Mouse (Mus musculus) bone marrow, adult 2 months (tissue): ENCODE measurements at regions not wholly inside any gene's neighbourhood (a gene's known extent, or its start where the extent isn't known, plus 50 kb on each side); places are given as distances from the start of the nearest gene placed in this dataset.

Source experiments
- H3K27ac ChIP-seq: fragments of 200-500 bp; 2 replicates; pipeline ENCODE4 v1.5.1; 2012; ENCODE audit warnings: low read depth, mild to moderate bottlenecking, control low read depth, inconsistent platforms, low read length; ENCODE audit not compliant: control insufficient read depth, poor library complexity, insufficient read depth
- H3K4me1 ChIP-seq: fragments of 200-500 bp; 2 replicates; pipeline ENCODE4 v1.6.1; 2011; ENCODE audit warnings: low read length; ENCODE audit not compliant: control insufficient read depth, insufficient read depth
- H3K4me3 ChIP-seq: fragments of 200-500 bp; replicated peaks from 2 replicates; pipeline ENCODE3; 2011; ENCODE audit warnings: mild to moderate bottlenecking, low read depth, low read length, control low read depth; ENCODE audit not compliant: control insufficient read depth
- CTCF ChIP-seq: fragments of 200-500 bp; IDR thresholded peaks from 2 replicates; pipeline ENCODE4 v1.5.1; 2011; ENCODE audit warnings: low read length, control low read depth; ENCODE audit not compliant: control insufficient read depth, insufficient read depth
- POLR2A ChIP-seq: fragments of 200-500 bp; IDR thresholded peaks from 2 replicates; pipeline ENCODE4 v1.6.1; 2011; ENCODE audit warnings: low read depth, mild to moderate bottlenecking, control low read depth, low read length, borderline replicate concordance; ENCODE audit not compliant: control insufficient read depth
- WGBS: fragments of 180-500 bp; shearing (Covaris S2); methylation state at CpG from one replicate; pipeline ENCODE4 v1.1.7; 2018; 5-methylcytosine and 5-hydroxymethylcytosine counted together

DNA sequence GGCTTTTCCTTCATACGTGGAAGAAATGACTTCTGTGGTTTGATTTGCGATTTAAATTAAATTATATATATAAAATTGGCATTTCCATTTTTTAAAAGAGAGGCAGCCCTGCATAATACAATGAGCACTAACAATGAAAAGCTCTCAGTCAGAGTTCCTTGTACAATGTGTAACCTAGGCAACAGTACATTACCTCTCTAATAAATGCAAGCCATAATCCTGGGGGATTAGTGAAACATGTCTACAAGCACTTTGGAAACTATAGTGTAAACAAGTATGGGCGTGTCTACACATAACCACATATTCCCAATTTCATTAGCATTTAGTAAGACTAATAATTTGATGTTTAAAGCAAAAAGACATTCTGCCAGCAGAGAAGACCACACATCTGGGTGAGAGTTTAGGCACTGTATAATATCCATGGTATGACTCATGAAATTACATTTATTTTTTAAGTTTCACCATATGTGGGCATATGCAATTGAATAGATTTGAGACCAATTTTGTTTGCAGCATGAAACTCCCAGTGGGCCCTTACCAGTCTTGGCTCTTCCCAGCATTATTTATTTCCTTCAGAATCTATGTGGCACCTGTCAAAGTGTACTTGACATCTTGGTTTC, 130.9 kb upstream of the Sstr4 start:
- TF ChIP-seq POLR2A = no peak
- TF ChIP-seq CTCF = no peak
- no peak overlapping the region for H3K27ac ChIP-seq
- H3K4me1 ChIP-seq = no peaks in the 10 kb centered on the region; the same call in 1 of the 2 replicates
- H3K4me3 ChIP-seq = no peak overlapping the region
- WGBS = 79% methylated on average over 3 of the region's 3 CpGs

DNA sequence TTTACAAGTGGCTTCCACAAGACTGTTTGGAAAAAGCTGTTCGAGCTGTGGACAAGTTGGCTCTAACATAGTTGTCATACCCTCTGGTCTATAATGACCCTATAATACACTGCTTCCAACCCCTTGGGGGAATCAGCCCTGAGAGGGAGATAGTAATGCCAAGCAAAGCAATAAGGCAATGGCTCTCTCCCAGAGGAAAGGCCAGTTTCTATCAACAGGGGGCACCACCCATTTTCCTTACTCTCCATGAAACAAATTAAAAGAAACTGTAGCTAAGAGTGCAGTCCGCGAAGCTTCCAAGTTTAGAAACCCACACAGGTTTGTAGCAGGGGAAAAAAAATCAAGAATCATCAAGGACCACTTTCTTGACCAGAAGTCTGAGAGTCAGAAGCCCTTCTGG, 115.9 kb upstream of the Sstr4 start:
- no peak for TF ChIP-seq POLR2A
- TF ChIP-seq CTCF = no peak
- 78% methylated on average over 3 of the region's 3 CpGs for WGBS
- no peak overlapping the region for H3K4me3 ChIP-seq
- no peaks in the 10 kb centered on the region for H3K4me1 ChIP-seq
- no peak overlapping the region for H3K27ac ChIP-seq

DNA sequence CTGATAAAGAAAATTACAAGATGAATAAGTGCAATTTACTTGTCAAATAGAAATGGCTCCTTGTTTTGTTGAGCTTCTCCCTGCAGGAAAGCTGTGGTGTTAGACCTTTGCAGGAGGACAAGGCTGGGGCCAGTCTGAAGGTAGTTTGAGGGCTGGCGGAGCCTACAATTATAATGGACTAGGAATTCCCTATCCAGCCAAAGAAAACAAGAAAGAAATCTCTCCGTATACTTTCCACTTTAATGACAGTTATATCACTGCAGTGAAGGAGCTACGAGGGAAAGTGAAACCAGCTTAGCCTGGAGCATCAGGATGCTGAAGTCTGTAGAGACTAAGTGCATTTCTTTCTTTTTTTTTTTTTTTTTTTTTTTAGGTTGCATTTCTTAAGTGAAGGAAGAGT, 104.8 kb upstream of the Sstr4 start:
- Histone ChIP-seq H3K4me1 (no peaks in the 10 kb centered on the region), H3K4me3 (no peak overlapping the region), H3K27ac (no peak overlapping the region)
- no peak for TF ChIP-seq CTCF
- TF ChIP-seq POLR2A = no peak
- 62% methylated on average over 3 of the region's 3 CpGs for WGBS

DNA sequence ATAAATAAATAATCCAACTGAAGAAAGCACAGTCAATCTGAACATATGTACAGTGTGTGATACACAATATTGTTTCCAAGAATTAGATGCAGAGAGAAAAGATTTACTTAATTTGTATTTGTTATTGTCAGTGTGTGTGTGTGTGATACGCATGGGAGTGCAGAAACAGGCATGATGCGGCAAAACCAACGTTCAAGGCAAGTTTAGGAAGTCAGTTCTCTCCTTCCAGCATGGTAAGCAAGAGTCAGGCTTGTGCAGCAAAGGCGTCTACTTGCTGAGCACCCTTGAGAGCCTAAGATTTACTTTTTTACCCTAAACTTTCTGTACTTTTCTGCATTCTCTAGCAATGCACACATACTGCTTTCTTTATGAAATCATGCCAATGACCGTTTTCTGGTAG, 102.7 kb upstream of the Sstr4 start:
- TF ChIP-seq CTCF (no peak), POLR2A (no peak)
- Histone ChIP-seq H3K4me3 (no peak overlapping the region), H3K4me1 (no peaks in the 10 kb centered on the region), H3K27ac (no peak overlapping the region)
- WGBS = 62% methylated on average over 5 of the region's 5 CpGs

DNA sequence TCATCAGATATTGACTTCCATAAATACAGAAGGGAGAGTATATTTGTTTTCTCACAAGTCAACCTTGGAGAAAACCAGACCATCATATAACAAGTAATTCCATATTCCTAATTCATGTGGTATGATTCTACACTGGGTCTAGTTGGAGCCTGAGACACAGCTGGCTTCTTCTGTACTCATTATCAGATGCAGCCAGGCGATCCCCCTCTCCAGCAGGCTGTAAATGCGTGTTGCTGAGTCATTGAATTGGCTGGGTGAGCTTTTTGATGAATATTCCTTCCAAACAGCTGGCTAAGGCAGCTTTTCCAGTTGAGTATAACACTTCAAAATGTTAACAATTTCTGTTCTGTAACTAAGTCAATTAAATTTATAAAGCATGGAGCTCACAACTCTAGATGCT, 102.2 kb upstream of the Sstr4 start:
- TF ChIP-seq CTCF (no peak), POLR2A (no peak)
- no peak overlapping the region for H3K4me3 ChIP-seq
- H3K4me1 ChIP-seq = no peaks in the 10 kb centered on the region
- no peak overlapping the region for H3K27ac ChIP-seq
- WGBS = 32% methylated on average over 2 of the region's 2 CpGs

DNA sequence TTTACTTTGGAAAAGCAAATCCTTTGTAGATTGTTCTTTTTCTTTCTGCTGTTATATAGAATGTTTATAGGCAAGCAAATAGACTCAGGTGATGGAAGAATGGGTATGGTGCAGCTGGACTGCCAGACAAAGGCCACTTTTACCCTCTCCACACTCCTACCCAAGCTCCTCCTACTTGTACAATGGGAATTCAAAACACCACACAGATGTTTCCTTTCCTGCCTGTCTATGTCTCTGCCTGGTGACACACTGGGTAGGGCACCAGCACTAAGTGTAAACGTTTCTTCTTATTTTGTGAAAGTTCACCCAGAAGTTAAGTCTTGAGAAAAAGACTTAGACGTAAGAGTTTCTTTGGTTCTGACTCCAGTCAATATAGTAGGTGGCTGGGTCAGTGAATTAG, 94.3 kb upstream of the Sstr4 start:
- Histone ChIP-seq H3K4me3 (no peak overlapping the region), H3K4me1 (no peaks in the 10 kb centered on the region), H3K27ac (no peak overlapping the region)
- TF ChIP-seq POLR2A (no peak), CTCF (no peak)
- WGBS = 44% methylated on average over 2 of the region's 2 CpGs

DNA sequence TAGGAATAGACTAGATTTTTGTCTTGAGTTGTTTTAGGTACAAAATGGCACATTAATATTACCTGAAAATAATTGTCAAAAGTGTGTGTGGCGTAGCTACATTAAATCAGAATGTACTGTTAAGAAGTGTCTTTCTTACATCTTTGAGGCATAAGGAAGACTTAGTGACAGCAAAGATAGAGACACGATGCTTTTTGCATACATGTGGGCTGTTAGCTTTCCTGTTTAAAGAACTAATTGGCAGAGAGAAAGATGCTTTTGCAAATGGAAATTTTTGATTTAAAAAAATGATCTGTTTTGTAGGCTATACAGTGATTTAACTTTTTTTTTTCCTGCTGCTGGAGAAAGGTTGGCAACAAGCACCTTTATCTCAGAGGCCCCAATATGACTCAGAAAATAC, 82.9 kb upstream of the Sstr4 start:
- TF ChIP-seq POLR2A = no peak
- TF ChIP-seq CTCF = no peak
- no peaks in the 10 kb centered on the region for H3K4me1 ChIP-seq
- WGBS = 76% methylated on average over 2 of the region's 2 CpGs

DNA sequence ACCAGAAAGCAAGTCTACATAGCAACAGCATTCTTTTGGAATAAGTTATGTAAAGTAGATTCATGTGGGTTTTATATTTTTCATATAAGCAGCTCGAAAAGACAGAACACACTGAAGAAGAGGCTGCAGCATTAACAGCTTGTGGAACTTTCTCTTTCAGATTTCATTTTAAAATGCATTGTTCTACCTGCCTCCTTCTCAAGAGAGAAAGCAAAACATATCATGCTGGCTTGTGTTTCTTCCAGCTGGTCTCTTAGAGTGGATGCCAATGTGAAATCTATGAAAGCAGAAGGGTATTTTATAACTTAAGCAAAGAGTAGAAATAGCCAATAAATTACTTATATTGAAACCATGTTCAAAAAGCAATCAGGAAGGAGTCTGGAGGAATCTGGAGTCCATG, 74.2 kb upstream of the Sstr4 start:
- TF ChIP-seq CTCF = no peak
- no peak for TF ChIP-seq POLR2A
- Histone ChIP-seq H3K4me1 (no peaks in the 10 kb centered on the region), H3K27ac (no peak overlapping the region), H3K4me3 (no peak overlapping the region)
- WGBS = 64% methylated on average over 1 of the region's 1 CpGs

More for the DNA sequence above, 82.9 kb upstream of the Sstr4 start:
- H3K4me3 ChIP-seq = no peak overlapping the region
- H3K27ac ChIP-seq = no peak overlapping the region

DNA sequence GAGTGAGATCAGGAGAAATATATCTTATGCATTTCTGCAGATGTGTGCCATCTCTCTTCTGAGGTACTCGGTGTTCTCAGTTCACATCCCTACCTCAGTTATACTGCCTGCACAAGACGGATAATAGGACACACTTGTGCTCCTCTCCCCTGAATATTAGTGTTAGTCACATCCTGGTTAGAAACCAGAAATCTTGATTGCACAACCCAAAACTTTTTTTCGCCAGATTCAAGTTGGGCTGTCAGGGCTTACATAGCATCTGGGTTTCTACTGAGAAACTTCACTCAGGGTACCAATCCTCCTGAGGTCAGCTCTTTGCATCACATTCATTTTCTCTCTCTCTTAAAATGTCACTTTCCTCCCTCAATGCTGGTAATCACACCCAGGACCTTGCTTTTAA, 69.8 kb upstream of the Sstr4 start:
- TF ChIP-seq CTCF (no peak), POLR2A (no peak)
- WGBS = 59% methylated on average over 3 of the region's 3 CpGs
- Histone ChIP-seq H3K4me1 (no peaks in the 10 kb centered on the region), H3K27ac (no peak overlapping the region), H3K4me3 (no peak overlapping the region)
